Mouse (Mus musculus) layer of hippocampus, postnatal 14 days (tissue): Measurements from ENCODE around the gene F10. TPM values are rescaled to one million over a fixed set of nuclear protein-coding genes. Genes with fewer than 3 reads are reported as not detected.
A peak's percentile ranks its signal among the peaks of the same experiment; 100 is the strongest.

Source experiments
- DNase-seq, 2 experiments: peaks; one replicate each; pipeline ENCODE4 v3.0.0; 2021 to 2022; ENCODE audit warnings: low spot score in 2 of 2, mixed read lengths in 1 of 2
- long read RNA-seq, 2 experiments: library from polyadenylated mRNA; stranded (forward); transcript quantifications; one replicate each; pipeline ENCODE4 v2.0.0; 2021
- total RNA-seq, 2 experiments: library from RNA; stranded (reverse); gene quantifications; 2 replicates each; pipeline ENCODE4 v1.2.3; 2021

F10 gene
- not detected for total RNA-seq
- long read RNA-seq, experiment 1: 0 reads
- long read RNA-seq, experiment 2: 0 reads

GRCm38 (mm10) chr8:13037015-13037414 lies at the start of gene F10:
TSS of gene F10 (plus strand) at chr8:13037308.
- DNase-seq: no peak

GRCm38 (mm10) chr8:12987571-12987970 lies 49.5 kb upstream of the F10 start:
- no peak for DNase-seq

GRCm38 (mm10) chr8:12988722-12989430 lies 48.2 kb upstream of the F10 start:
- DNase-seq: no peak

- no peak for DNase-seq
These were observed 45.7 kb upstream of the F10 start for GRCm38 (mm10) chr8:12991411-12991810.

- DNase-seq: no peak
These were observed 42.6 kb upstream of the F10 start for GRCm38 (mm10) chr8:12994468-12994867.

- DNase-seq: peak in 1 of 2 experiments; percentile 46
These were observed 41.6 kb upstream of the F10 start for GRCm38 (mm10) chr8:12995481-12995880.

GRCm38 (mm10) chr8:12996831-12997275 lies 40.3 kb upstream of the F10 start:
- DNase-seq: no peak

GRCm38 (mm10) chr8:12998331-12998730 lies 38.8 kb upstream of the F10 start:
- no peak for DNase-seq

- DNase-seq: no peak
These were observed 37.3 kb upstream of the F10 start for GRCm38 (mm10) chr8:12999793-13000192.

GRCm38 (mm10) chr8:13007458-13007857 lies 29.6 kb upstream of the F10 start:
- DNase-seq: no peak

- DNase-seq: no peak
These were observed 26.8 kb upstream of the F10 start for GRCm38 (mm10) chr8:13010313-13010712.

GRCm38 (mm10) chr8:13019560-13019959 lies 17.5 kb upstream of the F10 start:
- no peak for DNase-seq

GRCm38 (mm10) chr8:13021830-13022229 lies 15.3 kb upstream of the F10 start:
- DNase-seq: peak in 1 of 2 experiments; percentile 18

GRCm38 (mm10) chr8:13025487-13026224 lies 11.5 kb upstream of the F10 start, which contains the start of gene F7:
TSS of gene F7 (plus strand) at chr8:13026034.
- no peak for DNase-seq

- DNase-seq: no peak
These were observed 9.5 kb upstream of the F10 start for GRCm38 (mm10) chr8:13027615-13028014.

- DNase-seq: peak; percentile 39 to 44
These were observed 8.6 kb upstream of the F10 start for GRCm38 (mm10) chr8:13028482-13028881.

GRCm38 (mm10) chr8:13036346-13036812 lies 729 bp upstream of the F10 start:
- DNase-seq: peak; percentile 51 to 52

- no peak for DNase-seq
These were observed 461 bp downstream of the F10 start for GRCm38 (mm10) chr8:13037569-13037968.

GRCm38 (mm10) chr8:13039054-13039453 lies 1.9 kb downstream of the F10 start:
- DNase-seq: no peak

- DNase-seq: no peak
These were observed 4.4 kb downstream of the F10 start for GRCm38 (mm10) chr8:13041459-13041858.

GRCm38 (mm10) chr8:13047652-13048051 lies 10.5 kb downstream of the F10 start:
- DNase-seq: no peak

GRCm38 (mm10) chr8:13050550-13050949 lies 13.4 kb downstream of the F10 start:
- DNase-seq: no peak
